Mouse (Mus musculus) right cerebral cortex, postnatal 10 days (tissue): ENCODE measurements at regions not wholly inside any gene's neighbourhood (a gene's known extent, or its start where the extent isn't known, plus 50 kb on each side); places are given as distances from the start of the nearest gene placed in this dataset.

Experiments
- DNase-seq, 2 experiments: peaks; one replicate each; pipeline ENCODE4 v3.0.0; 2021; ENCODE audit warnings: low spot score in 2 of 2

DNA sequence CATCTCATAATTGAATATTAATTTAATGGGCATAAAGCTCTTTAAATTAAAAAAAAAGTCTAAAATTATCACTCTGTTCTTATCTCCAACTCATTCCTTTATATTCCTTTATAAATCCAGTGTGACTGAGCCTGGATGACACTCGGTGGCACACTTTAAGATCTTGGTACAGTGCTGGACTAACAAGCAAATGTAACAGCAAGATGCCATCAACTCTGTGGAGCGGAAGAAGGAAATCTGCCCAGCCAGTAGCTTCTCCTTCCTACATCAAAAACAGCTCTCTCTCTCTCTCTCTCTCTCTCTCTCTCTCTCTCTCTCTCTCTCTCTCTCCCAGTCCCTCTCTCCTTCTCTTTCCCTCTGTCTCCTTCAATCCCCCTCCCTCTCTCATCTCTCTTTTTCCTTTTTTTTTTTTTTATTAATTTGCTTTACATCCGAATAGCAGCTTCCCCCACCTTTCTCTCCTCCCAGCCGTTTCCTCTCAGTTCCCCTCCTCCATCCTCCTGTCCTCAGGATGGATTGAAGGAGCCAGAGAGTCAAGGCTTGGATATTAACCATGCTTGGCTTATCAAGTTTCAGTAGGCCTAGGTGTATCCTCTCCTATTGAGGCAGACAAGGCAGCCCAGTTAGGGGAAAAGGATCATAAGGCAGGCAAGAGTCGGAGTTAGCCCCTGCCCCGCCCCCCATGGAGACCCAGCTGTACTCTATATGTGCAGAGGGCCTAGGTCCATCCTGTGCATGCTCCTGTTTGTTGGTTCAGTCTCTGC, 130.4 kb upstream of the Tmtc2 start:
- no peak for DNase-seq

DNA sequence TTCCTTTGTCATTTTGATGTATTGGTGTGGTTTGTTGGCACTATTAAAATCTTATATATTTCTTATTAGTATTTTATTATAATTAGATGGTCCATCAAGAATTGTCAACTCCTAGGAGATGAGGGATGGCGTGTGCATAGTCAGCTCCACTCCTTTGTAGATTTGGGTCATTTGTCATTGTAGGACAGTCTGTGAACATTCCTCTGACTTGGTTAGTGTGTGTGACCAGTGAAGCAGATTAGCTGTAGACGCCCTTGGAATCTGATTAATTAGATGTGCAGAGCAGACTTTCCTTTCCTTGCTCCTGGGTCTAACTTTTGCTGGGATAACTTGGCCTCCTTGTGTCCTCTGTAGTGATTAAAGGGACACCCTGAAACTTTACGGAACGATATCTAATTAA, 118.9 kb upstream of the Tmtc2 start:
- DNase-seq = no peak

DNA sequence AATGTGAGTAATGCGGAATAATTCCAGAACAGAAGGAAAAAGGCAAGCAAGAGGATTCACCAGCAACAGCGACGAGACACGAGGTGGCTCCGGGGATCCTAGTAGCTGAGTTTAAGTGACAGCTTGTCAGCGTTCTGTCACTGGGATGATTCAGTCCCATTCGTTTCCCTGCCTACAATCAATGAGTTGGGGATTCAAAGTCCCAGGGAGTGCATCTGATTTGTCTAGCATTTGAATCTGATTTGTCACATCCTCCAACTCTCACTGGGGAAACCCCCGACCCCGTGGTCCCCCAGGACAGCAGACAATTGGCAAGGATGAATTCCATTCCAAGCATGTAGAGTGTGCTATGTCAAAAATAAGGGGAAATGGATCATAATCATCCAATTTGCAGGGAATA, 115.1 kb upstream of the Tmtc2 start:
- DNase-seq = peak in 1 of 2 experiments; percentile 28

DNA sequence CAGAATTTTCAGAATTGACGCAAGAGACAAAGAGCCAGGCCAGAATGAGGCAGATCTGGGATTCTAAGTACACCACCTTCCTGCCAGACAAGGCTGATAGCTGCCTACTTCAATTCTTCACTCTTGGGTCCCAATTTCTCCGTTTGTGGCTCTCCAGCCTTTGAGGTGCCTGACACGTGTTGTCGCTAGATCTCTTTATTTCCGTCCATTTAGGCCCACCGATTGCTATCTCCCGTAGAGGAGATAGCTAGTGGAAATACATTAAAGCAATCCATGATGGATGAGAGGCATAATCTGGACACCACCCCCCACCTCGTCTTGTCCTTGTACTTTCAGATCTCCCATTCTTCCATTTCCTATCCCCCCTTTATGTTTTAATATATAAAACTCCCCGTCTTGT, 114.6 kb upstream of the Tmtc2 start:
- no peak for DNase-seq

DNA sequence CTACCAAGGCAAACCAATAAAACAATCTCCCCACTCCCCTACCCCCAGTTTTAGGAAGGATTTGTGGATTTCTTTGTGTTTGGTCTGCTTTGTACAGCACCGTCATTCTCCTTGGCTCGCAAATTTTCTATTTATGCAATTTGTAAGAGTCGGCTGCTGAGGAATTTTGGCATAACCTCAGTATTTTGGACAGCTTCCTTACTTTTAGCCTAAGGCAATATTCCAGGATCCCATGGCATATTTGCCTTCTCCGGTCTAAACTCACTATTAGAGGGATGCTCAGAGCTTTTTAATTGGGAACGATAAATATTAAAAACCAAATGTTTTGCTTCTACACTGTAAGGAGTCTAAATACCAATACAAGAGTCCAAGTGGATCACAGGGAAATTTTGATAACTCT, 112.6 kb upstream of the Tmtc2 start:
- no peak for DNase-seq

DNA sequence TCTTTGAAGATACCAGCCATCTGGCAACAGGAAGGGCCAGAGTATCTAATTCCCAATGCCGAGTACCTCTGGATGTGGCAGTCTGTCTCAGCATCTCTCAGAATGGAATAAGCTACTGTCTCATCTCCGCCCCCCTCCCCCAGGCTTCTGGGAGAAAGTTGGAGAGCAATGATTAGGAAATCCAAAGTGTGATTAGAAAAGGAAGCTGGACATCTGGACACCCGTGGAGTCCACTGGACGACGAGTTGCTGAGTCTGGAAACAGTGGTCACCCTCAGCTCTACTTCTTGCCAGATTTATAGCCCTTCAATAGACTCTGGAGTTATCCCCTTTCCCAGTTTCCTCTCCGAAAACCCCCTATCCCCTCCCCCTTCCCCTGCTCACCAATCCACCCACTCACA, 105.3 kb upstream of the Tmtc2 start:
- DNase-seq = no peak

DNA sequence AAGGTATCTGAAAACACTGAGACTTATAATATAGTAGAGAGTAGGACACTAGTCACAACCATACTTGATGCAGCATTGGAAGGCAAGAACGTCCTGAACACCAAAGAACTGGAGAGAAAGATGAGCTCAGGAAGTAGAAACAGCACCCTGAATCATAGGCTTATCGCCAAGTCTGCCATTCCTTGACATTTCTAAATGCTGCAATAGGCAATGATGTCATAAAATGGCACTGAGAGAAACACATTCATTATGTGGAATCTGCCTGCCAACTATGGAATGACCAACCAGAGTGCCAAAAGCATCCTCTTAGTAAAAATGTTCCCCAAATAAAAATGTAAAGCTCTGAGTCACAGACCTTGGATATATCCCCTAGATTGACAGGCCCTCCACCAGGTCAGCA, 92.7 kb upstream of the Tmtc2 start:
- DNase-seq = no peak

DNA sequence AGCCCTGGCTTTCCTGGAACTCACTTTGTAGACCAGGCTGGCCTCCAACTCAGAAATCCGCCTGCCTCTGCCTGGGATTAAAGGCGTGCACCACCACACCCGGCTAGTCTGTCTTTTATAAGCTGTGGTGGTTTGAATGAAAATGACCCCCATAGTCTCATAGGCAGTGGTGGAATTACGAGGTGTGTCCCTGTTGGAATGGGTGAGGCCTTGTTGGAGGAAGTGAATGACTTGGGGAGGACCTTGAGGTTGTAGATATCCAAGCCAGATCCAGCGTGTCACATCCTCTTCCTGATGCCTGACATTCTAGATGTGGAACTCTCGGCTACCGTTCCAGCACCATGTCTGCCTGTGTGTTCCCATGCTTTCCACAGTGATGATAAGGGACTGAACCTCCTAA, 86.5 kb upstream of the Tmtc2 start:
- no peak for DNase-seq

DNA sequence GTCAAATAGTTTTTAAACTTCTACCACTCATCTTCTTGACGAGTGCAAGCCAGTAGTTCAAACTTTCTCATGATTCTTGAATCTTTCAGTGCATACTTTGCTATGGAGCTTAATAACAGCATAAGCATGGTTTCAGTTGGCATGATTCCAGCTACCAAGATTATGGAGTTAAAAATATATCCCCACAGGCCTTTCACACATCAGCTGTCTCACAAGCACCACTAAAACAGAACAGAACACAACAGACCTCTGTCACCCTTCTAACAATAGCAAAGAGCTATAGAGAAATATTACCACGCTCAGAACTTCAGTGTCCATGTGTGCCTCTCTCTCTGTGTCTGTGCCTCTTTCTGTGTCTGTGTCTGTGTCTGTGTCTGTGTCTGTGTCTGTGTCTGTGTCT, 82.5 kb upstream of the Tmtc2 start:
- no peak for DNase-seq

DNA sequence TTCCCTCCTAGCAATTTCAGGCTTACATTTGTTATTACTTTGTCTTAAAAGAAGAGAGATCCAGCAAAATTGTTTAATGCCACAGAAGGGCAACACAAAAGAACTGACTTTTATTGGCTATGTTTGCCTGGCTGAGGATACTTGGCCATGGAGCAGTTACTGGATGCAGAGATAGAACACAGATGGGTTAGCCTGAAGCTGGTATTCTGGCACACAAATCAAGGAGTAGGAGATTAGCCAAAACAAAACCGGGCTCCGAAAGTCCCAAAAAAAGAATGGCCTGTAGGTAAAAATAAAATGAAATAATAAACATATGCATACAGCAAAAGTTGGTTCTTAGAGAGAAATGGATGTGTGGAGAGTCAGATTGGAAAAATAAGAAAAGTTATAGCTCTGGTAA, 78.2 kb upstream of the Tmtc2 start:
- DNase-seq = no peak

DNA sequence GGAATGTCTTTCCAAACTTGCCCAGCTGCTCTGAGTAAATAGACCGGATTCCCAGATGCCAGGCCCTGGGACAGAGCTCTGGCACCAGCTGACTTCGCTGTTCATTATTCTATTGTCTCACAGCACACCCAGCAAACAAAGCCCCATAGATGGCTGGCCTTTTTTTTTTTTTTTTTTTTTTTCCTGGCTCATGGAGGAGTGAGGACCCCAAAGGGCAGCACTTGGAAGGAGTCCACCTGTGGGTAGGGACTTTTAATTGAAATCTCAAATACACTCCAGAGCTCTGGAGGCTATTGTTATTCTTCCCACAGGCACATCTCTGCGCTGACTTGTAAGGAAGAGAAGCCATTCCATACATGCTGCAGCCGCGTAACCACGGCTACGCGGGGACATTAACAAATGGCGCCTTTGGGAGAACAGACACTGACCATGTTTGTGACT, 64.8 kb upstream of the Tmtc2 start:
- peak; percentile 54 to 56 for DNase-seq

DNA sequence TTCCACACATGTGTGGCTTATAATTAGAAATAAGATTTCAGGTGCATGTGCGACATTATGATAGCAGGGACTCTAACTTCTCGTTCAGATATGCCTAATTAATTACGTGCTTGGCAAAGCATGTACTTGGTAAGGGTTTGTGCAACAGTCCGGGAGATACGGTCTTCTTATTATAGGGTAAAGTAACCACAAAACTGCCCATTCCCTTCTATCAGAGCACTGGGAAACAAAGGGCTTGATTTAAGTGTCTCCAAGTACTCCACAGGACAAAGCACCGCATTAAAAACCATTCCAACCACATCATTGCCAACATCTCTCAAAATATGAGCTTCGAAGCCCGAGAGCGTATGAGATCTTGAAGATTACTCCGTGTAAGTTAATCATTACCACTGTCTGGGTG, 64.2 kb upstream of the Tmtc2 start:
- DNase-seq = no peak

DNA sequence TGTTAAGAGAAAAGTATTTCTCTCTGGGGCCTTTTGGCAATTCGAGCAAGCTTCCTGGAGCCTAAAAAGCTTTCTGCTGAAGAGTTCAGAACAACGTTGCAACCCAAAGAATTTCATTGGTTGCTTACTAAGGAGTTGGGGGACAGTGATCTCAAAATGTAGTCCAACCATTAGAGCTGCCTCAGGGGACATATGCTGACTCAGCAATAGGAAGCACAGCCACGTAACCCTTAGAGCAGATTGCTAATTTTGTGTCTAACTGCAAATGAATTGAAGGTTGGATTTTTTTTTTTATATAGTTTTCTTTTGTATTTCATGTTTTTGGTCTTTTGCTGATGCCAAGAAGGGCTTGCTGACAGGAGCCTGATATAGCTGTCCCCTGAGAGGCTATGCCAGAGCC, 52.6 kb upstream of the Tmtc2 start:
- no peak for DNase-seq

DNA sequence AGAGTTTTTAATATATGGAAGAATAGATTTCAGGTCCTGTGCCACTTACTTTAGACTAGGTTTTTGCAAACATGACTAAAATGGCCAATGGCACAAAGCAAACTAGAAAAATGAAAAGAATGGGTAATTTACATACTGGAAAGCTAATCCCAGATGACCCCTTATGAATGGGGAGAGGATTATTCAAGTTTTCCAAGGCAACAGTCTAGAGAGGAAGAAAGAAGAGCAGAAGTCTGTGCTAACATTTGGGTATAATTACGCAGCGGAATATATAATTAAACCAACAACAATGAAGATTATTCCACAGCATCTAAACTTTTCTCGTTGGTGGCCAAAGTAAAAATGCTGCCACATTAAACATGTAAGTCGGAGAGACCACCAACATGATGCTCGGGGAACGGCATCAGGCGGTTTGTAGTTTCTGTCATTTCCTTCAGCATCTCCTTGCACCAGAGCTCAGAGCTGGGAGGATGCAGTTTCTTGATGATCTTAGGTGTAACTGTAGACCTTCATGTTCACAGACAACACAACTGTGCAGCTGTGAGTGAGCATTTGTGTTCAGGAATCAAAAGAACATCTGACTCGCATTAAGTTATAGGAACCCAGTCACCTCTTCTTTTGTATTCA, 51.2 kb upstream of the Tmtc2 start:
- DNase-seq = no peak
